Mouse (Mus musculus) myocyte (in vitro differentiated cells): ENCODE data around the gene Nr2f1. TPM values are rescaled to one million over a fixed set of nuclear protein-coding genes. Genes with fewer than 3 reads are reported as not detected.

ENCODE experiments used
- H3K27me3 ChIP-seq: one replicate; pipeline ENCODE4 v1.6.1; 2011; ENCODE audit not compliant: control insufficient read depth, insufficient read depth, insufficient read length
- H3K36me3 ChIP-seq: one replicate; pipeline ENCODE4 v1.6.1; 2011; ENCODE audit not compliant: control insufficient read depth, insufficient read depth
- H3K4me2 ChIP-seq: one replicate; pipeline ENCODE4 v1.6.1; 2011; ENCODE audit warnings: low read depth, control low read depth
- H3K4me3 ChIP-seq: one replicate; pipeline ENCODE4 v1.5.1; 2011; ENCODE audit warnings: mild to moderate bottlenecking, control low read depth, moderate library complexity
- H3K79me2 ChIP-seq: one replicate; pipeline ENCODE4 v1.6.1; 2011; ENCODE audit not compliant: control insufficient read depth, insufficient read depth
- H3ac ChIP-seq: one replicate; pipeline ENCODE4 v1.6.1; 2011; ENCODE audit not compliant: control insufficient read depth, insufficient read length
- CEBPB ChIP-seq: IDR thresholded peaks from 2 replicates; pipeline ENCODE4 v1.6.1; 2011; ENCODE audit warnings: mild to moderate bottlenecking, moderate library complexity; ENCODE audit not compliant: poor library complexity, insufficient read depth, severe bottlenecking
- E2F4 ChIP-seq: IDR thresholded peaks from one replicate; pipeline ENCODE4 v1.6.1; 2011; ENCODE audit warnings: mild to moderate bottlenecking, control low read depth, moderate library complexity; ENCODE audit not compliant: insufficient read depth
- MAX ChIP-seq: IDR thresholded peaks from one replicate; pipeline ENCODE4 v1.6.1; 2011; ENCODE audit warnings: low read depth, mild to moderate bottlenecking, control low read depth
- MYOD1 ChIP-seq, 3 experiments: IDR thresholded peaks; one replicate each; pipeline ENCODE4 v1.6.1; 2011; ENCODE audit warnings: control low read depth in 2 of 3, low read depth in 2 of 3, mild to moderate bottlenecking in 2 of 3, moderate library complexity in 1 of 3; ENCODE audit not compliant: insufficient read length in 2 of 3, control insufficient read depth in 1 of 3
- MYOG ChIP-seq, 3 experiments: IDR thresholded peaks; one replicate each; pipeline ENCODE4 v1.6.1; 2011; ENCODE audit warnings: control low read depth in 2 of 3, low read depth in 2 of 3, mild to moderate bottlenecking in 2 of 3; ENCODE audit not compliant: insufficient read length in 2 of 3, control insufficient read depth in 1 of 3, insufficient read depth in 1 of 3
- POLR2A ChIP-seq: IDR thresholded peaks from one replicate; pipeline ENCODE4 v1.6.1; 2011; ENCODE audit warnings: low read depth, mild to moderate bottlenecking, control low read depth, moderate library complexity; ENCODE audit not compliant: insufficient read length
- POLR2AphosphoS2 ChIP-seq: IDR thresholded peaks from one replicate; pipeline ENCODE4 v1.6.1; 2011; ENCODE audit warnings: low read depth, control low read depth; ENCODE audit not compliant: insufficient read length
- REST ChIP-seq: IDR thresholded peaks from one replicate; pipeline ENCODE4 v1.6.1; 2011; ENCODE audit warnings: mild to moderate bottlenecking, control low read depth, moderate library complexity; ENCODE audit not compliant: insufficient read depth, insufficient read length
- SRF ChIP-seq: IDR thresholded peaks from one replicate; pipeline ENCODE4 v1.6.1; 2011; ENCODE audit warnings: low read depth; ENCODE audit not compliant: control insufficient read depth, insufficient read length
- TCF12 ChIP-seq: IDR thresholded peaks from one replicate; pipeline ENCODE4 v1.6.1; 2011; ENCODE audit warnings: mild to moderate bottlenecking, control low read depth; ENCODE audit not compliant: poor library complexity, insufficient read depth, severe bottlenecking
- TCF3 ChIP-seq: IDR thresholded peaks from one replicate; pipeline ENCODE4 v1.6.1; 2011; ENCODE audit warnings: low read depth, control low read depth; ENCODE audit not compliant: insufficient read length
- USF1 ChIP-seq: IDR thresholded peaks from one replicate; pipeline ENCODE4 v1.6.1; 2011; ENCODE audit warnings: low read depth, mild to moderate bottlenecking, control low read depth, moderate library complexity
- polyA plus RNA-seq: library from polyadenylated mRNA; unstranded; fragments of >200 nt; fragmentation: generic; extraction: Trizol; gene quantifications from one replicate; pipeline ENCODE4 v1.2.1, GENCODE M21; 2012; ENCODE audit warnings: missing spikeins

Nr2f1 gene
- polyA plus RNA-seq, 1 experiment: 5.8 TPM

DNA sequence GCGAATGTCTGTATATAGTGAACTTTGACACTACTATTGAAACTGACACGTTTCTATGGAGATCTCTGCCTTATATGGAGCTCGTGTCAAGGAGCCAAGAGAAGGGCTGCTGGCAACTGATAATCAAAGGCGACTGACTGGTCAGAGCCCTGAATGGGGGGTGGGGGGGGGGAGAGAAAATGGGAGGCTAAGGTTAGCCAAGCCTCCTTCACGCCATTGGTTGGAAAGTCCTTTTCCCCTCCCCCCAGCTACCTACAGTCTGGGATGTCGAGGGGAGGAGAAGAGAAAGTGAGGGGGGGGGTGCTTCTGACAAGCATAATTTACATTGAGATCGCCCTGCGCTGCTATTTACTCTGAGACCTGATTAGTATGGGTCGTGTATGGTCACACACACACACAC lies 850 bp upstream of the Nr2f1 start:
- TF ChIP-seq SRF: peak; percentile 65
- TF ChIP-seq MYOG (IDR thresholded peaks at IDR 0.05; ENCODE audit: control insufficient read depth in 1 of 3, insufficient read depth in 1 of 3, insufficient read length in 2 of 3, low read depth in 2 of 3): no peak
- H3K4me3 ChIP-seq: peak overlapping the region; percentile 78
- no peak overlapping the region for H3ac ChIP-seq
- H3K36me3 ChIP-seq: no peaks in the 10 kb centered on the region
- no peaks in the 10 kb centered on the region for H3K27me3 ChIP-seq
- peak overlapping the region; percentile 100 for H3K4me2 ChIP-seq
- peaks cover 19% of the 10 kb centered on the region for H3K79me2 ChIP-seq

DNA sequence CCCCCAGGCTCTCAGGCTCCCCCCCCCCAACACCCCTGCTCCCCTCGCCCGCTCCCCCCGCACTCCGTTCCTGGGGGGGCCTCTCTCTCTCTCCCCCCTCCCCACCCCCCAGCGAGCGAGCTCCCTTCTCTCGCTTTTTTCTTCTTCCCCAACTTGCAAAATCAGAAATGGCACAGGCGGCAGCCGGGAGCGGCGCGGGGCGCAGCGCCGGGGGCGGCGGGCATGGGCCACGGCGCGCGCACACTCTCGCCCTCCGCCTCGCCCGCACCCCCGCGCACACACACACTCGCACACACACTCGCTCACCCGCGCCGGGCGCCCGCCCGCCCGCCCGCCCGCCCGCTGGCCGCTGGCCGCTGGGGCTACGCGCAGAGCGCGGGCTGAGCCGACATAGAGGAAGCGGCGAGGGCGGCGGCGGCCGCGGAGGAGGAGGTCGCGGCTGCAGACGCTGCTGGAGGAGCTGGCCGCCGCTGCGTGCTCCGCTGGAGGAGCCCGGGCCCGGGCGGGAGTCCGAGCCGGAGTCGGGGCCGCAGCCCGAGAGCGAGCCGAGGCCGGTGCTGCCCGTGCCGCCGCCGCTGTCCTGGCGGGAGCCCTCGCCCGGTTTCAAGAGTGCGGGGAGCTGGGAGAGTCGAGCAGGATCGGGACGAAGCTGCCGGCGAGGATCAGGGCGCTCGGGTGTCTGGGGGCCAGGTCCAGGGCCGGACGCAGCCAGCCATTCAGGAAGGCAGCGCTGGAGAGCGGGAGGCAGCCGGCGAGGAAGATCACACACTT lies 501 bp downstream of the Nr2f1 start:
- H3K4me3 ChIP-seq: peak overlapping the region; percentile 78
- H3ac ChIP-seq: peak overlapping the region; percentile 98
- H3K4me2 ChIP-seq: peak overlapping the region; percentile 100
- no peaks in the 10 kb centered on the region for H3K36me3 ChIP-seq
- peaks cover 15% of the 10 kb centered on the region for H3K79me2 ChIP-seq
- peak in 1 of 3 experiments; percentile 21 for TF ChIP-seq MYOG (IDR thresholded peaks at IDR 0.05; ENCODE audit: control insufficient read depth in 1 of 3, insufficient read depth in 1 of 3, insufficient read length in 2 of 3, low read depth in 2 of 3)
- no peak for TF ChIP-seq SRF
- TF ChIP-seq POLR2A: peak; percentile 39
- no peaks in the 10 kb centered on the region for H3K27me3 ChIP-seq

DNA sequence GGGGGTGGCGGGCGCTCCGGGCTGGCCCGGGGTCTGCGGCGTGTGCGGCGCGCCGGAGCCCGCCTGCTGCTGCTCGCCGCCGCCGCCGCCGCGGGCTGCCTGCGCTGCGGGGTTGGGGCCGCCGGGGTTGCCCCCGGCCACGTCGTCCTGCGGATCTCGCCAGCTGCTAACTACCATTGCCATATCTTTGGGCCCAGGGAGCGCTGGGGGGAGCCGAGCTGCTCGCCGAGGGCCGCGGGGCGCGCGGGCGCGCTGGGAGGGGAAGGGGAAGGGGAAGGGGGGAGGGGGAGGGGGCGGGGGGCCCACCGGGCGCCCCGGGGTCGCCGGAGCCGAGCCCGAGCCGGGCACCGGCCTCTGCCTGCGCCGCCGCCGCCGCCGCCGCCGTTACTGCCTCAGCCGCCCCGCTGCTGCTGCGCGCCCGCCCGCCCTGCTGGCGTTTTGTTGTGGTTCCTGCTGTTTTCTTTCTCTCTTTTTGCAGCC lies 1.1 kb downstream of the Nr2f1 start:
- Histone ChIP-seq H3K4me3 (peak overlapping the region; percentile 78), H3ac (peak overlapping the region; percentile 98), H3K79me2 (peaks cover 15% of the 10 kb centered on the region), H3K4me2 (peak overlapping the region; percentile 67), H3K27me3 (no peaks in the 10 kb centered on the region), H3K36me3 (no peaks in the 10 kb centered on the region)
- TF ChIP-seq MYOG (IDR thresholded peaks at IDR 0.05; ENCODE audit: control insufficient read depth in 1 of 3, insufficient read depth in 1 of 3, insufficient read length in 2 of 3, low read depth in 2 of 3): no peak
- TF ChIP-seq MYOD1 (IDR thresholded peaks at IDR 0.05; ENCODE audit: control insufficient read depth in 1 of 3, insufficient read length in 2 of 3, low read depth in 2 of 3): no peak

DNA sequence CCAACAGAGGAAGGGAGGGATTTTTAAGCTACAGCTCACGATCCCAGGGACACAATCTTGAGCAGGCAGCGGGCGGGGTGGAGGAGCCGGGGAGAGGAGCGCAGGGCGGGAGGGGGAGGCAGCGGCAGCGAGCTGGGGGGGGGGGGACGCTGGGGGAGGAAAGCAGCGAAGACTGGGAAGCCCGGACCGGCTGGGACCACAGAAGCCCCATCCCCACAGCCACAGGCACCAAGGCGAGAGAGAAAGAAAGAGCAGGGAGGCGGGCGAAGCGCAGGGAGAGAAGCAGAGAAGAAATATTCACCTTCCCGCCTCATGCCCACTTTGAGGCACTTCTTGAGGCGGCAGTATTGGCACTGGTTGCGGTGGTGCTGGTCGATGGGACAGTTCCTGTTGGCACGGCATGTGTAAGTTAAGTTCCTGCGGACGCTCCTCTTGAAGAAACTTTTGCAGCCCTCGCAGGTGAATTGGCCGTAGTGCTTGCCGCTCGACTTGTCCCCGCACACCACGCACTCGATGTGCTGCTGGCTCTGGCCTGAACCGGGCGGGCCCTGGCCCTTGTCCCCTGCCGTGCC lies 1.7 kb downstream of the Nr2f1 start:
- Histone ChIP-seq H3K79me2 (peaks cover 14% of the 10 kb centered on the region), H3K27me3 (no peaks in the 10 kb centered on the region), H3ac (peak overlapping the region; percentile 98), H3K4me3 (peak overlapping the region; percentile 78), H3K4me2 (peak overlapping the region; percentile 77), H3K36me3 (no peaks in the 10 kb centered on the region)
- TF ChIP-seq REST: no peak
- no peak for TF ChIP-seq E2F4
- TF ChIP-seq MYOD1 (IDR thresholded peaks at IDR 0.05; ENCODE audit: control insufficient read depth in 1 of 3, insufficient read length in 2 of 3, low read depth in 2 of 3): no peak
- peak; percentile 6 for TF ChIP-seq POLR2AphosphoS2
- no peak for TF ChIP-seq MAX
- TF ChIP-seq TCF12: no peak
- TF ChIP-seq POLR2A: peak; percentile 28
- no peak for TF ChIP-seq TCF3
- no peak for TF ChIP-seq USF1
- TF ChIP-seq CEBPB: no peak
- TF ChIP-seq SRF: no peak
- TF ChIP-seq MYOG (IDR thresholded peaks at IDR 0.05; ENCODE audit: control insufficient read depth in 1 of 3, insufficient read depth in 1 of 3, insufficient read length in 2 of 3, low read depth in 2 of 3): no peak

DNA sequence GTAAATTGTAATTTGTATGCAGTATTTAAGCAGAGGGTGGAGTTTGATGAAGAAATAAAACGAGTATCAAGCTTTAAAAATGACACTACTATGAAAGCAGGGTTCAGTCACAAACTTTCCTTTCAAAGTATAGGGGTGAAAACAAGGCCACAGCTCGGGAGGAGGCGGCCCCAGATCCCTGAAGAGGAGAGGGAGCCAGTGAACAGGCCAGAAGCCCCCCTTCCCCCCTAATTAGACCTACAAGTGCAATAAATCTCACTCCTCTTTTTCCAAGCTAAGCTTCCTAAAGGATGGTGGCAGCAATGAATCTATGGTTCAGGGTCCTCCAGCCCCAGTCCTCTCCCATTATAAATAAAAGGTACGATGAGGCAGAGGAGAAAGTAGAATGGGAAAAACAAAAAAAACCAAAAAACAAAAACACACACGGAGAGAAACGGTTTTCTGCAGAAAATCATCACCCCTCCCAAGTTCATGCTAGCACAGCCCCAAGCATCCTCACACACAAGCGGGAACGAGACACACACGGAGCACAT lies 2.2 kb downstream of the Nr2f1 start:
- peak overlapping the region; percentile 78 for H3K4me3 ChIP-seq
- H3K79me2 ChIP-seq: peaks cover 10% of the 10 kb centered on the region
- H3K27me3 ChIP-seq: no peaks in the 10 kb centered on the region
- H3K4me2 ChIP-seq: peak overlapping the region; percentile 77
- H3ac ChIP-seq: peak overlapping the region; percentile 98
- TF ChIP-seq MAX (no peak), CEBPB (no peak), TCF12 (no peak), MYOG (IDR thresholded peaks at IDR 0.05; ENCODE audit: control insufficient read depth in 1 of 3, insufficient read depth in 1 of 3, insufficient read length in 2 of 3, low read depth in 2 of 3) (no peak), SRF (no peak), REST (no peak), E2F4 (no peak), MYOD1 (IDR thresholded peaks at IDR 0.05; ENCODE audit: control insufficient read depth in 1 of 3, insufficient read length in 2 of 3, low read depth in 2 of 3) (no peak), POLR2A (no peak), TCF3 (no peak), USF1 (no peak), POLR2AphosphoS2 (no peak)
- no peaks in the 10 kb centered on the region for H3K36me3 ChIP-seq
